Mouse (Mus musculus) midbrain, postnatal 0 days (tissue): ENCODE data around the gene Grin3b. TPM values are rescaled to one million over a fixed set of nuclear protein-coding genes. Genes with fewer than 3 reads are reported as not detected.

ENCODE experiments used
- ATAC-seq: fragments of 200-750 bp; cut with Nextera tagmentation; 2 replicates; pipeline ENCODE4 v1.8.0; 2017; ENCODE audit warnings: moderate number of reproducible peaks, mild to moderate bottlenecking, moderate TSS enrichment, moderate library complexity; ENCODE audit not compliant: low FRiP score
- DNase-seq: peaks from one replicate; pipeline ENCODE4 v3.0.0-alpha.2; 2015; ENCODE audit warnings: low spot score
- H3K27ac ChIP-seq: fragments of 300-500 bp; sonication (generic); 2 replicates; pipeline ENCODE4 v1.5.1; 2014; ENCODE audit warnings: low read depth, mild to moderate bottlenecking, low read length, mixed read lengths
- H3K27me3 ChIP-seq: fragments of 300-500 bp; sonication (generic); 2 replicates; pipeline ENCODE4 v1.6.1; 2014; ENCODE audit warnings: low read length, control low read depth, mixed read lengths; ENCODE audit not compliant: insufficient read depth
- H3K36me3 ChIP-seq: fragments of 300-500 bp; sonication (generic); 2 replicates; pipeline ENCODE4 v1.6.1; 2014; ENCODE audit warnings: low read length, control low read depth, mixed read lengths; ENCODE audit not compliant: insufficient read depth
- H3K4me1 ChIP-seq: fragments of 300-500 bp; sonication (generic); 2 replicates; pipeline ENCODE4 v1.6.1; 2014; ENCODE audit warnings: mild to moderate bottlenecking, control low read depth, antibody characterized with exemption, low read length, mixed read lengths; ENCODE audit not compliant: insufficient read depth
- H3K4me2 ChIP-seq: fragments of 300-500 bp; sonication (generic); 2 replicates; pipeline ENCODE4 v1.6.1; 2014; ENCODE audit warnings: low read depth, mild to moderate bottlenecking, low read length, mixed read lengths; ENCODE audit not compliant: poor library complexity, severe bottlenecking
- H3K4me3 ChIP-seq: fragments of 300-500 bp; sonication (generic); 2 replicates; pipeline ENCODE4 v1.5.1; 2014; ENCODE audit warnings: low read depth, mild to moderate bottlenecking, low read length, moderate library complexity
- H3K9ac ChIP-seq: fragments of 300-500 bp; sonication (generic); replicated peaks from 2 replicates; pipeline ENCODE4 v1.6.1; 2014; ENCODE audit warnings: mild to moderate bottlenecking, low read length, moderate library complexity, mixed read lengths; ENCODE audit not compliant: poor library complexity, severe bottlenecking
- H3K9me3 ChIP-seq: fragments of 300-500 bp; sonication (generic); 2 replicates; pipeline ENCODE4 v1.6.1; 2016; ENCODE audit warnings: low read length, control low read depth
- CTCF ChIP-seq: IDR thresholded peaks from 2 replicates; pipeline ENCODE4 v1.5.1; 2016; ENCODE audit warnings: antibody characterized with exemption, mild to moderate bottlenecking
- WGBS: fragments of 180-500 bp; shearing (Covaris S2); extraction: QIAGEN DNeasy Blood & Tissue Kit; methylation state at CpG from one replicate; pipeline ENCODE4 v1.1.7; 2014; 5-methylcytosine and 5-hydroxymethylcytosine counted together
- polyA plus RNA-seq: library from polyadenylated mRNA; unstranded; fragments of >200 nt; fragmentation: Nextera tagmentation; extraction: Ambion mirVana; gene quantifications from 2 replicates; pipeline ENCODE4 v1.2.1, GENCODE M21; 2015
- total RNA-seq: library from RNA; depleted of rRNA; stranded (reverse); fragments of >200 nt; gene quantifications from 2 replicates; pipeline ENCODE4 v1.2.3, GENCODE M21; 2014

Grin3b gene
- total and polyA plus RNA-seq, 2 experiments from 2014 or later, result 0.21 to 2.2 TPM

DNA sequence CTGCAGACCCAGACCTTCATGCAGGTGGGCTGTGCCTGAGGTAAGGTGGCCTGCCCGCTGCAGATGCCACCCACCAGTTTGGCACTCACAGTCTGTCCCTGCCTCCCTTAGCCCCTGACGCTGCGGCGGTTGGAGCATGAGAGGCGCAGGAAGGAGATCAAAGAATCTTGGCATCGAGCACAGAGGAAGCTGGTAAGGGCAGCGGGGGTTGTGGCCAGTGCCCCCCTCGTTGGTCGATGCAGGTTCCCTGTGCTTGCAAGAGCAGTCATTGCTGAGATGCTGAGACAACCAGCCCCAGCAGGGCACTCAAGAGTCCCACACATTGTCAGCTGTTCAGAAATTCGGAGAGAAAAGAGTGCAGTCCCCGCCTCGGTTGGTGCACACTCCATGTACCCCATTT, 51.6 kb downstream of the Grin3b start:
- Histone ChIP-seq H3K4me2 (no peak overlapping the region), H3K9me3 (no peaks in the 10 kb centered on the region), H3K4me3 (no peak overlapping the region), H3K27me3 (peaks cover 6% of the 10 kb centered on the region), H3K4me1 (no peaks in the 10 kb centered on the region), H3K36me3 (no peaks in the 10 kb centered on the region), H3K9ac (no peak overlapping the region), H3K27ac (no peak overlapping the region)
- no peak for TF ChIP-seq CTCF
- no peak for DNase-seq
- 85% methylated on average over 12 of the region's 12 CpGs for WGBS
- ATAC-seq, result no peak

DNA sequence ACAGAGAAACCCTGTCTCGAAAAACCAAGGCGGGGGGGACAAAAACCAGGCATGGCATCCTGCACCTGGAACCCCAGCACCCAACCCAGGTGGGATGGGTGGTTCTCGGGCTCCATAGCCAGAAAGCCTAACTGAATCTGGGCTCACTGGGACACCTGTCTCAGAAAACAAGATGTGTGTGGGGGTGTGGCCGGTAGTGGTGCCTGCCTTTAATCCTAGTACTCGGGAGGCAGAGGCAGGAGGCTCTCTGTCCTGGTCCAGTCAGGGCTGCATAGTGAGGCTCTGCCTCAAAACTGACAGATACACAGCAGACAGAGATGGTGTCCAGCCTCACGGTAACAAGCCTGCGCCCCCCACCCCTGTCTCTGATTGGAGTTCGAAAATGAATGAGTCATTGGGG, 52.3 kb downstream of the Grin3b start:
- Histone ChIP-seq H3K27me3 (peaks cover 6% of the 10 kb centered on the region), H3K9ac (no peak overlapping the region), H3K9me3 (no peaks in the 10 kb centered on the region), H3K36me3 (no peaks in the 10 kb centered on the region), H3K4me2 (no peak overlapping the region), H3K4me3 (no peak overlapping the region), H3K27ac (no peak overlapping the region), H3K4me1 (no peaks in the 10 kb centered on the region)
- WGBS, result 95% methylated on average over 8 of the region's 8 CpGs
- ATAC-seq (no peak), DNase-seq (no peak)
- TF ChIP-seq CTCF, result no peak

DNA sequence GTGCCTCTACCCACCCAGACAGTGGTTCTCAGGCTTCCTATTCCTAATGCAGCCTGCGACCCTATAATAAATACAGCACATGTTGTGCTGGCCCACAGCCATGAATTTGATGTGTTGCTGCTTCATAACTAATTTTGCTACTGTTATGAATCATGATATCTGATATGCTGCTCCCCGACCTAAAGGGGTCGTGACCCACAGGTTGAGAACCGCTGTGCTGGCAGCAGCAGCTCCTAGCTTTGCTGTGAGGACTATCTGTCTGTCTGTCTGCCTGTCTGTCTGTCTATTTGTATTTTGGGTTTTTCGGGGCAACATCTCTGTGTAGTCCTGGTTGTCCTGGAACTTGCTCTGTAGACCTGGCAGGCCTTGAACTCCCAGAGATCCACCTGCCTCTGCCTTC, 53.2 kb downstream of the Grin3b start:
- no peaks in the 10 kb centered on the region for H3K36me3 ChIP-seq
- H3K9me3 ChIP-seq, result no peaks in the 10 kb centered on the region
- TF ChIP-seq CTCF, result no peak
- no peaks in the 10 kb centered on the region for H3K4me1 ChIP-seq
- DNase-seq (no peak), ATAC-seq (no peak)
- H3K4me3 ChIP-seq, result no peak overlapping the region
- H3K27me3 ChIP-seq, result peaks cover 6% of the 10 kb centered on the region
- H3K27ac ChIP-seq, result no peak overlapping the region
- H3K9ac ChIP-seq, result no peak overlapping the region
- WGBS, result 88% methylated on average over 5 of the region's 5 CpGs
- H3K4me2 ChIP-seq, result no peak overlapping the region

DNA sequence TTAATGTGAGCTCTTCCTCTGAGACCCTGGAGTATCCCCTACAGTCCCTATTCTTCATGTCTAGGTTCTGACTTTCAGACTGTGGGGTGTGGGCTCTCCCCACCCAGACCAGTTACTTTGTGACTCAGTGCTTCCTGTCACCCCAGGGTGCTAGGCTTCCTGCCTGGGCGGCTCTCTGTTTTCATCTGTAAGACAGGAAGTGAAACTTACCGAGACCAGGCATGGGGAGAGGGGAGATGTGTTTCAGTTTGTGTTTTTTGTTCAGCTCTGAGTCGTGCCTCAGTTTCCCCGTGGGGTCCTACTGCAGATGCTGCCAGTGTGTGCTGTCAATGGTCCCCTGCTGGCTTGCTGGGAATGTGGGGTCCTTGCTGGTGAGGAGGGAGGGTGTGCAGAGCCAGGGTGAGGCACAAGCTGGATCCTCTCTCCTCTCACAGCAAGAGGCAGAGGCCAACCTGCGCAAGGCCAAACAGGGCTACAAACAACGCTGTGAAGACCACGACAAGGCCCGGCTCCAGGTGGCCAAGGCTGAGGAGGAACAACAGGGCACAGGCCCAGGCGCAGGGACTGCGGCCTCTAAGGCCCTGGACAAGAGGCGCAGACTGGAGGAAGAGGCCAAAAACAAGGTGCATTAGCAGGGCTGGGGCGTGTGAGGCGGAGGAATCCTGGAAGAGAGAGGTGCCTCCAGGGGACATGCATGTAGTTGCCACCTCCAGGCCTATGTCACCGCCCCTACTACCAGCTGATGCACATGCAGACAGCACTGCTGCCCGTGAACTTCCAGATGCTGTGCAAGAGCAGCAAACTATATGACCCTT, 53.9 kb downstream of the Grin3b start:
- no peak overlapping the region for H3K27ac ChIP-seq
- DNase-seq, result no peak
- H3K4me2 ChIP-seq, result no peak overlapping the region
- no peak for TF ChIP-seq CTCF
- no peaks in the 10 kb centered on the region for H3K9me3 ChIP-seq
- no peaks in the 10 kb centered on the region for H3K36me3 ChIP-seq
- ATAC-seq, result no peak
- no peak overlapping the region for H3K4me3 ChIP-seq
- H3K27me3 ChIP-seq, result peaks cover 6% of the 10 kb centered on the region
- 81% methylated on average over 15 of the region's 15 CpGs for WGBS
- H3K9ac ChIP-seq, result no peak overlapping the region
- no peaks in the 10 kb centered on the region for H3K4me1 ChIP-seq

DNA sequence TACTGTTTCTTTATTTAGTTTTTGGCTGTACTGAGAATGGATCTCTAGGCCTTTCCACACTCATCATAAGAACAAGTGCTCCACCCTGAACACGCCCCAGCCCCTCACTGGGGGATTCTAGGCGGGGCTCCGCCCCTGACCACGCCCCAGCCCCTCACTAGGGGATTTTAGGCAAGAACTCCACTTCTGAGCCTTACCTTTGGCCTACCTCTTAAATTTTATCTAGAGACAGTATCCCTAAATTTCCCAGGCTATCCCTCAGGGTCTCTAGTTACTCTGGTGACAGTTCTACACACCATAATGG, 54.5 kb downstream of the Grin3b start:
- ATAC-seq, result no peak
- no peak overlapping the region for H3K27ac ChIP-seq
- no peak overlapping the region for H3K9ac ChIP-seq
- no peaks in the 10 kb centered on the region for H3K4me1 ChIP-seq
- H3K36me3 ChIP-seq, result no peaks in the 10 kb centered on the region
- no peak overlapping the region for H3K4me2 ChIP-seq
- no peak for DNase-seq
- no peaks in the 10 kb centered on the region; the same call in 1 of the 2 replicates for H3K27me3 ChIP-seq
- H3K9me3 ChIP-seq, result no peaks in the 10 kb centered on the region
- WGBS, result 60% methylated on average over 4 of the region's 4 CpGs
- TF ChIP-seq CTCF, result no peak
- no peak overlapping the region for H3K4me3 ChIP-seq

DNA sequence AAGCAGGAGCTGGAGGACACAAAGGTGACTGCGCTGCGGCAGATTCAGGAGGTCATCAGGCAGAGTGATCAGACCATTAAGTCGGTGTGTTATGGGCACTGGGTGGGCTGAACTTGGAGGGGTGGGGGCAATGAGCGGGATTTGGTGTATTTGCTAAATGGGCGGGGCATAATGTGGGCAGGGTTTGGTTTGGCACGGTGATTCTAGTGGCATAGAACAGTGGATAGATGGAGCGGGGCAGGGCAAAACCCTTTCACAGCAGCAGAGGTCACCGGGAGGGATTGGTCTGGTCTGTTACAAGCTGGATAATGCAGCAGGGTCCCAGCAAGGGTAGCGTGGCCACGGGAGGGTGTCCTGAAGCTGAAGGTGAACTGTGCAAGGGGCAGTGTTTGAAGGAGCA, 54.9 kb downstream of the Grin3b start:
- H3K36me3 ChIP-seq, result no peaks in the 10 kb centered on the region
- H3K27me3 ChIP-seq, result no peaks in the 10 kb centered on the region
- H3K9ac ChIP-seq, result no peak overlapping the region
- TF ChIP-seq CTCF, result no peak
- no peaks in the 10 kb centered on the region for H3K9me3 ChIP-seq
- H3K27ac ChIP-seq, result no peak overlapping the region
- H3K4me1 ChIP-seq, result no peaks in the 10 kb centered on the region
- ATAC-seq, result no peak
- no peak overlapping the region for H3K4me3 ChIP-seq
- no peak overlapping the region for H3K4me2 ChIP-seq
- DNase-seq, result no peak
- 82% methylated on average over 10 of the region's 10 CpGs for WGBS
